Mouse (Mus musculus): Measurements from ENCODE around the gene Olfr963.

DNA sequence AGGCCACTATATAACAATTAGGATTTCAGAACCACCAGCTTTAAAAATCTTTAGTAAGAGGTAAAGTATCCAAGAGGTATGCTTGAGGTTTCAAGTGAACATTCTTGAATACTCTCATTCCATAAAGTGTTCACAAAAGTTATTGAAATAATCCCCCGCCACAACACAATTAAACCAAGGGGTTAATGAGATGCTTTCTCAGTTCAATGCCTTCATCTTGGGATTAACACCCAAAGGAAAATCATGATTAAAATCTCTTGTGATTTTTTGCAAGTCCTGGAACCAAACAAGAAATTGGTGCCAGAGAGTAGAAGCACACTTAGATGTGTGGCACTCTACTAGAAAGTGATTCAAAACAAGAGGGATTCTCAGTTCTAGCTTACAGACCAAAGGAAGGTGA is at the start of gene Olfr963:
- TF ChIP-seq CTCF (IDR thresholded peaks at IDR 0.05; ENCODE audit: extremely low read depth, insufficient read depth, low read length) (no peak), POLR2A (IDR thresholded peaks at IDR 0.05; ENCODE audit: extremely low read depth, insufficient read depth, low read length) (no peak)

All from cortical plate, adult 2 months (tissue).